Mouse (Mus musculus) small intestine, adult 2 months (tissue): ENCODE data around the gene Maf. TPM values are rescaled to one million over a fixed set of nuclear protein-coding genes. Genes with fewer than 3 reads are reported as not detected.

Source experiments
- H3K27ac ChIP-seq: fragments of 200-500 bp; 2 replicates; pipeline ENCODE4 v1.5.1; 2012; ENCODE audit warnings: low read depth, low read length, control low read depth, inconsistent platforms; ENCODE audit not compliant: insufficient read depth
- H3K27me3 ChIP-seq: fragments of 200-500 bp; 2 replicates; pipeline ENCODE4 v1.6.1; 2012; ENCODE audit warnings: mild to moderate bottlenecking, moderate library complexity, low read length, inconsistent platforms; ENCODE audit not compliant: control insufficient read depth, insufficient read depth
- H3K36me3 ChIP-seq: fragments of 200-500 bp; 2 replicates; pipeline ENCODE4 v1.6.1; 2012; ENCODE audit warnings: mild to moderate bottlenecking, low read length, control low read depth, inconsistent platforms; ENCODE audit not compliant: control insufficient read depth, insufficient read depth
- H3K4me1 ChIP-seq: fragments of 200-500 bp; 2 replicates; pipeline ENCODE4 v1.6.1; 2012; ENCODE audit warnings: low read length, inconsistent platforms, mixed read lengths; ENCODE audit not compliant: control insufficient read depth, insufficient read depth, insufficient read length
- H3K4me3 ChIP-seq: fragments of 200-500 bp; 2 replicates; pipeline ENCODE4 v1.5.1; 2012; ENCODE audit warnings: low read depth, mild to moderate bottlenecking, control low read depth, inconsistent platforms, low read length, moderate library complexity
- CTCF ChIP-seq: fragments of 200-500 bp; IDR thresholded peaks from 2 replicates; pipeline ENCODE4 v1.5.1; 2012; ENCODE audit warnings: low read depth, mild to moderate bottlenecking, control low read depth, inconsistent platforms, low read length, moderate library complexity, mixed read lengths; ENCODE audit not compliant: insufficient replicate concordance, insufficient read length; ENCODE audit errors: extremely low read depth
- POLR2A ChIP-seq: fragments of 200-500 bp; IDR thresholded peaks from 2 replicates; pipeline ENCODE4 v1.6.1; 2012; ENCODE audit warnings: low read depth, mild to moderate bottlenecking, control low read depth, inconsistent platforms, low read length, moderate library complexity
- WGBS: fragments of 180-500 bp; shearing (Covaris S2); methylation state at CpG from one replicate; pipeline ENCODE4 v1.1.7; 2018; 5-methylcytosine and 5-hydroxymethylcytosine counted together
- polyA plus RNA-seq: library from polyadenylated mRNA; depleted of rRNA; stranded (reverse); fragments of >200 nt; gene quantifications from 2 replicates; pipeline ENCODE4 v1.2.3, GENCODE M21; 2012

Gene Maf
- polyA plus RNA-seq, 1 experiment: 136 TPM

DNA sequence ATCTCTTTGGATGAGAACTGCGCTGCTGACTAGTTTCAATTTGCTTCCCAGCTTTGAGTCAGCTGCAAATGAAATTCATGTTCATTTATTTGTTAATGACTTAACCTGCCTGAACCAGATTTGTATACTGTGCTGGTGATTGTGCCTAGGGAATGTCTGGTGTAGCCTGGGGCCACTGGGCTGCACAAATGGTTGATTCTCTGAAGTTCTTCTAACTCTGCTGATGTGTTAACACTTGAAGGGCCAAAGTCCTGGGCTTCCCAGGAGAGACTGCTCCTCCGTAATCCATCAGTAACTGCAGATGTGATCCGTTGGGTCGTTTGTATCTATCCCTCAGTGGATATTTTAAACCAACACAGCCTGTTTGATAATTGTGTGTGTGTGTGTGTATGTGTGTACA lies 7.7 kb upstream of the Maf start:
- H3K4me1 ChIP-seq: no peaks in the 10 kb centered on the region
- H3K36me3 ChIP-seq: no peaks in the 10 kb centered on the region
- H3K27ac ChIP-seq: no peak overlapping the region
- no peaks in the 10 kb centered on the region for H3K27me3 ChIP-seq
- 62% methylated on average over 4 of the region's 4 CpGs for WGBS
- TF ChIP-seq CTCF: no peak
- TF ChIP-seq POLR2A: no peak
- no peak overlapping the region for H3K4me3 ChIP-seq

- Histone ChIP-seq H3K4me1 (no peaks in the 10 kb centered on the region), H3K36me3 (peaks cover 2% of the 10 kb centered on the region), H3K27me3 (no peaks in the 10 kb centered on the region), H3K4me3 (no peak overlapping the region), H3K27ac (no peak overlapping the region)
- no peak for TF ChIP-seq POLR2A
- WGBS: 62% methylated on average over 11 of the region's 11 CpGs
Measured at GRCm38 (mm10) chr8:115711106-115711505, 3.5 kb upstream of the Maf start.

DNA sequence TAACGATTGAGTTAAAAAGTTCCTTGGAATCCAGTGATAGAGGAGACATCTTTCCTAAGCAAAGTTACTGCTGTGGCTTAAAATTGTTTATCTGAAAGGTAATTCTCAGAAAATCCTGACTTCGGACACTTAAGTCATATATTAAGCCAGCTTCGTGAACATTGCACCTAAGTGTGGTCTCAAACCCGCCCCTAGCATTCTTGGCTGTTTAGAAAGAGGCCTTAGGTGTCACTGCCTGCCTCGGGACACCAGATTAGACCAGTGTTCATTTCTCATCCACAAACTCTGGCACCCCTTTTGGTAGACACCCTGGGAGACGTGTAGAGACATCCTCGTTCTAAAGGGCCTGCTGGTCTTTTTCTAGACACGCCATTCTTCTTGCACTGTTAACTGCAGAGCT lies 2.3 kb upstream of the Maf start:
- Histone ChIP-seq H3K27me3 (no peaks in the 10 kb centered on the region), H3K27ac (no peak overlapping the region), H3K36me3 (peaks cover 11% of the 10 kb centered on the region), H3K4me3 (no peak overlapping the region), H3K4me1 (no peaks in the 10 kb centered on the region)
- 70% methylated on average over 8 of the region's 8 CpGs for WGBS
- no peak for TF ChIP-seq POLR2A
- TF ChIP-seq CTCF: no peak

DNA sequence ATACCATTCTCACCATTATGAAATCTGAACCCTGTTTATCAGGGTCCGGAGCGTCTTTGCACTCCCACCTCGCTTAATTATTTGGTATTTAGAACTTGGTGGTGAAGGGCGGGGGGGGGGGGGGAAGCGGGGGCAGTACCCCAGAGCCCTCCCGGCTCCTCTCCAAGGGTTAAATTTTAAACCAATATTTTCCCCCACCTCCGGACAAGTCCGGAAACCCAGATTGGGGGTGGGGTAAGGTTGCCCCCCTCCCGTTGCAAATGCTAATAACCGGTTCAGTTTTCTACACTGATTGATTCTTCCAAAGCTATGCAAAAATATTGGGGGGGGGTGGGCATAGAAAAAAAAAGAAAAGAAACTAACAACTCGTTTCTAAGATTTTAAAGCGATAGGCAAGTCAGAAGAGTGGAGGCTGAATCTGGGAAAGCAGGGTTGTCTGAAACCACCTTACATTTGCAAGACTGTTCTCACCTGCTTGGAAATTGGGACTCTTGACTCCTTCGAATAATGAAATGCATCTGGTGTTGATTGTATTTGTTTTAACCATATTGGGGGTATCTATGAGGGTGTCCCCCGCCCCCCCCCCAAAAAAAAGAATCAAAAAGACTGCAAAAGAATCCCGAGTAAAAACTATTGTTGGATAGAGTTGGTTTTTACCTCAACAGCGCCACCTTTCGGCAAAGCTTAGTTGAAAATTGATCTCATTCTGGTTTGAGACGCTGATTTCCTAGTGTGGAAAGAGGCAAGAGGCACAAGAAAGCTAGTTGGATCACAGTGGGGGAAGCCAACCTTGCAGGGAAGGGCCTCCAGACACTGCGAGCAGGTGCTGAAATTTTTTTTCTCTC lies 1.6 kb upstream of the Maf start:
- Histone ChIP-seq H3K27ac (no peak overlapping the region; the same call in 1 of the 2 replicates), H3K4me3 (peak overlapping the region; percentile 96), H3K27me3 (no peaks in the 10 kb centered on the region), H3K36me3 (peaks cover 16% of the 10 kb centered on the region), H3K4me1 (no peaks in the 10 kb centered on the region)
- TF ChIP-seq POLR2A (no peak), CTCF (no peak)
- 2% methylated on average over 19 of the region's 19 CpGs for WGBS

DNA sequence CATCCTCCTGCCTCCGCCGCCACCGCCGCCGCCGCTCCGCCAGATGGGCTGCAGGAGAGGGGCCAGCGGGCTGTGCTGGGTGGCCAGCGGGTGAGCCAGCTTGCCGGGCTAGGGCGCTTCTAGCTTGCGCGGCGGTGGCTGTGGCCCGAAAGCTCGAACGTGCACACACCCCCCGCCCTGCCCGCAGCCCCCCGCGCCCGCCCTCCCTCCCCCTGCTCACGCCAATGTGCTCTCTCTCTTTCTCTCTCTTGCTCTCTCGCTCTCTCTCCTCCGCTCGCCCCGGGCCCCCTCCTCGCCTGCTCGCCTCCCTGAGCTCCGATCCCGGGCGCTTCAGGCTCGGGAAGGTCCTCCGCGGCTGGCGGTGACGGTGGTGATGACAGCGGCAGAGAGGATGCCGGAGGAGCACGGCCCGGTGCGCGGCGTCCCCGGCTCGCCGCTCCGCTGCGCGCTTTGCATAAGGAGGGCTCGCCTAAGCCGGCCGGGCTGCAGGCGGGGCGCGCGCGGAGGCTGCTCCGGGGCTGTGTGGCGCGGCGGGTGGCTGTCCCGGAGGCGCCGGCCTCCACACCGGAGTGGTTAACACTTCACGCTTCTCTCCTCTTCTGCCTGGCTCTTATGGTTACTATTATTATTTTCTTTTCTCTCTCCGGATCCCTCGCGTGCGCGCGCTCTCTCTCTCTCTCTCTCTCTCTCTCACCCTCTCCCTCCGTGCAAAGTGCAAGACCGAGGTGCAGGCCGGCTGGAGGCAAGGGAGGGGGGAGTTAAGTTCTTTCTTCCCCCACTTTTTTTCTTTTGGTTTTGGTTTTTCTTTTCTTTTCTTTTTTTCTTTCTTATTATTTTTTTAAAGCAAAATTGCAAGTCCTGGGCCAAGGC lies 498 bp downstream of the Maf start:
- WGBS: under 1% methylated on average over 72 of the region's 76 CpGs

DNA sequence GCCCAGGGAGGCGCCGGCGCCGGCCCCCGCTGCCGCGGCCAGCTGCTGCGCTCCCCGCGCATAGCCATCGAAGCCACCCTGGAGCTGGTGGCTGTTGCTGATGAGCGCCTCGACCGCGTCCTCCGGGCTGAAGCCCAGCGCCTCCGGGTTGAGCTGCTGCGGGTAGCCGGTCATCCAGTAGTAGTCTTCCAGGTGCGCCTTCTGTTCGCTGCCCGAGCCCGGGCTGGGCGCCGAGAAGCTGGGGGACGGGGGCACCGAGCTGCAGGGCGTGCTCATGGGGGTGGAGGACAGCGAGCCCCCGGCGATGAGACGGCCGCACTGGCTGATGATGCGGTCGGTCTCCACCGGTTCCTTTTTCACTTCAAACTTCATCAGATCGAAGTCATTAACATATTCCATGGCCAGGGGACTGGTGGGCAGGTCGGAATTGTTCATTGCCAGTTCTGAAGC lies 1.2 kb downstream of the Maf start:
- under 1% methylated on average over 36 of the region's 39 CpGs for WGBS
- peak overlapping the region; percentile 95 for H3K27ac ChIP-seq
- H3K4me1 ChIP-seq: no peaks in the 10 kb centered on the region
- peak overlapping the region; percentile 96 for H3K4me3 ChIP-seq
- no peaks in the 10 kb centered on the region for H3K27me3 ChIP-seq
- peaks cover 21% of the 10 kb centered on the region for H3K36me3 ChIP-seq
- TF ChIP-seq POLR2A: no peak
- no peak for TF ChIP-seq CTCF

More for the DNA sequence above, 498 bp downstream of the Maf start:
- TF ChIP-seq CTCF (peak; percentile 8; the same call in 1 of the 2 replicates), POLR2A (no peak; the same call in 1 of the 2 replicates)
- Histone ChIP-seq H3K4me3 (peak overlapping the region; percentile 96), H3K4me1 (no peaks in the 10 kb centered on the region), H3K27me3 (no peaks in the 10 kb centered on the region), H3K36me3 (peaks cover 18% of the 10 kb centered on the region), H3K27ac (peak overlapping the region; percentile 95)

- WGBS: under 1% methylated on average over 36 of the region's 36 CpGs
- peak overlapping the region; percentile 83 for H3K27ac ChIP-seq
- H3K4me3 ChIP-seq: peak overlapping the region; percentile 96
Measured at GRCm38 (mm10) chr8:115705591-115706110, 1.9 kb downstream of the Maf start.

More at GRCm38 (mm10) chr8:115705591-115706110, 1.9 kb downstream of the Maf start:
- Histone ChIP-seq H3K27me3 (no peaks in the 10 kb centered on the region), H3K36me3 (peaks cover 24% of the 10 kb centered on the region), H3K4me1 (no peaks in the 10 kb centered on the region)
- TF ChIP-seq POLR2A: no peak
- no peak for TF ChIP-seq CTCF
